Mouse (Mus musculus): ENCODE results near the gene Olfr287.

Olfr287 gene

GRCm38 (mm10) chr15:98157253-98157652 lies 63.6 kb downstream of the Olfr287 start:
- H3K27me3 ChIP-seq (ENCODE audit: control insufficient read depth, insufficient read depth, low read length, poor library complexity, severe bottlenecking), result 0 out of 2 replicates have a peak, but pooled peaks cover 2% of the 10 kb centered on the region
- no peak for DNase-seq (ENCODE audit: low read depth, low spot score)
- H3K36me3 ChIP-seq (ENCODE audit: control insufficient read depth, insufficient read depth, low read length, poor library complexity, severe bottlenecking), result no peaks in the 10 kb centered on the region

Data from splenic B cell, adult 2 months (primary cell).